Mouse (Mus musculus) forebrain, postnatal 0 days (tissue): Measurements from ENCODE around the gene Crk. TPM values are rescaled to one million over a fixed set of nuclear protein-coding genes. Genes with fewer than 3 reads are reported as not detected.
"Not testable (repeated sequence)": the region's sequence is repeated elsewhere in the genome, so short reads cannot be mapped to it uniquely, and the experiment has no call there.

Experiments used
- ATAC-seq: fragments of 200-750 bp; cut with Nextera tagmentation; 2 replicates; pipeline ENCODE4 v1.8.0; 2017; ENCODE audit warnings: mild to moderate bottlenecking, moderate library complexity
- DNase-seq: peaks from one replicate; pipeline ENCODE4 v3.0.0-alpha.2; 2015
- H3K27ac ChIP-seq: fragments of 300-500 bp; sonication (generic); 2 replicates; pipeline ENCODE4 v1.5.1; 2014; ENCODE audit warnings: low read depth, mild to moderate bottlenecking, antibody characterized with exemption, low read length, moderate library complexity, mixed read lengths
- H3K27me3 ChIP-seq: fragments of 300-500 bp; sonication (generic); 2 replicates; pipeline ENCODE4 v1.6.1; 2014; ENCODE audit warnings: mild to moderate bottlenecking, low read length, mixed read lengths; ENCODE audit not compliant: insufficient read depth
- H3K36me3 ChIP-seq: fragments of 300-500 bp; sonication (generic); 2 replicates; pipeline ENCODE4 v1.6.1; 2014; ENCODE audit warnings: mild to moderate bottlenecking, moderate library complexity; ENCODE audit not compliant: insufficient read depth
- H3K4me1 ChIP-seq: fragments of 300-500 bp; sonication (generic); 2 replicates; pipeline ENCODE4 v1.6.1; 2014; ENCODE audit warnings: antibody characterized with exemption; ENCODE audit not compliant: insufficient read depth
- H3K4me2 ChIP-seq: fragments of 300-500 bp; sonication (generic); 2 replicates; pipeline ENCODE4 v1.6.1; 2014; ENCODE audit warnings: low read depth, mild to moderate bottlenecking, moderate library complexity
- H3K4me3 ChIP-seq: fragments of 300-500 bp; sonication (generic); 2 replicates; pipeline ENCODE4 v1.5.1; 2014; ENCODE audit warnings: low read depth, low read length, mixed read lengths
- H3K9ac ChIP-seq: fragments of 300-500 bp; sonication (generic); 2 replicates; pipeline ENCODE4 v1.6.1; 2014; ENCODE audit warnings: mild to moderate bottlenecking
- H3K9me3 ChIP-seq: fragments of 300-500 bp; sonication (generic); 2 replicates; pipeline ENCODE4 v1.6.1; 2016; ENCODE audit warnings: low read length
- CTCF ChIP-seq: sonication (generic); IDR thresholded peaks from 2 replicates; pipeline ENCODE4 v1.5.1; 2016; ENCODE audit warnings: antibody characterized with exemption, control low read depth, low read depth
- WGBS: fragments of 180-500 bp; shearing (Covaris S2); extraction: QIAGEN DNeasy Blood & Tissue Kit; methylation state at CpG from one replicate; pipeline ENCODE4 v1.1.7; 2014; 5-methylcytosine and 5-hydroxymethylcytosine counted together
- polyA plus RNA-seq: library from polyadenylated mRNA; unstranded; fragments of >200 nt; fragmentation: Nextera tagmentation; extraction: Ambion mirVana; gene quantifications from 2 replicates; pipeline ENCODE4 v1.2.1, GENCODE M21; 2015
- total RNA-seq: library from RNA; depleted of rRNA; stranded (reverse); fragments of >200 nt; gene quantifications from 2 replicates; pipeline ENCODE4 v1.2.3, GENCODE M21; 2014

Crk gene
- total and polyA plus RNA-seq, 2 experiments from 2014 or later, result 89.8 to 93.4 TPM

GRCm38 (mm10) chr11:75713949-75714348, 34.9 kb downstream of the Crk start:
- no peaks in the 10 kb centered on the region for H3K9me3 ChIP-seq
- 95% methylated on average over 1 of the region's 1 CpGs for WGBS
- peak; percentile 65 for TF ChIP-seq CTCF
- no peak for ATAC-seq
- DNase-seq, result peak; percentile 42
- H3K4me2 ChIP-seq, result no peak overlapping the region
- no peak overlapping the region for H3K4me3 ChIP-seq
- H3K27ac ChIP-seq, result no peak overlapping the region
- no peaks in the 10 kb centered on the region for H3K36me3 ChIP-seq
- no peak overlapping the region for H3K9ac ChIP-seq
- H3K27me3 ChIP-seq, result no peaks in the 10 kb centered on the region
- no peaks in the 10 kb centered on the region for H3K4me1 ChIP-seq

- Histone ChIP-seq H3K4me1 (no peaks in the 10 kb centered on the region), H3K4me3 (no peak overlapping the region), H3K9me3 (no peaks in the 10 kb centered on the region), H3K9ac (no peak overlapping the region), H3K36me3 (no peaks in the 10 kb centered on the region), H3K27me3 (no peaks in the 10 kb centered on the region), H3K27ac (no peak overlapping the region), H3K4me2 (no peak overlapping the region)
- no peak for TF ChIP-seq CTCF
- ATAC-seq (no peak), DNase-seq (no peak)
- 20% methylated on average over 12 of the region's 12 CpGs for WGBS
These were observed 36.5 kb downstream of the Crk start for GRCm38 (mm10) chr11:75715556-75715955.

GRCm38 (mm10) chr11:75716661-75717325, 37.7 kb downstream of the Crk start:
- H3K9ac ChIP-seq, result no peak overlapping the region
- no peak overlapping the region for H3K27ac ChIP-seq
- no peak overlapping the region for H3K4me3 ChIP-seq
- TF ChIP-seq CTCF, result peak; percentile 43
- no peaks in the 10 kb centered on the region for H3K27me3 ChIP-seq
- no peaks in the 10 kb centered on the region for H3K9me3 ChIP-seq
- 72% methylated on average over 7 of the region's 8 CpGs for WGBS
- ATAC-seq (peak; percentile 64), DNase-seq (peak; percentile 43)
- H3K4me1 ChIP-seq, result no peaks in the 10 kb centered on the region
- H3K4me2 ChIP-seq, result no peak overlapping the region
- no peaks in the 10 kb centered on the region for H3K36me3 ChIP-seq

GRCm38 (mm10) chr11:75722339-75722738, 43.3 kb downstream of the Crk start:
- no peak for TF ChIP-seq CTCF
- Histone ChIP-seq H3K36me3 (no peaks in the 10 kb centered on the region), H3K4me2 (no peak overlapping the region), H3K27ac (no peak overlapping the region), H3K27me3 (no peaks in the 10 kb centered on the region), H3K4me3 (no peak overlapping the region), H3K9ac (no peak overlapping the region), H3K4me1 (no peaks in the 10 kb centered on the region), H3K9me3 (no peaks in the 10 kb centered on the region)
- DNase-seq, result no peak
- no peak for ATAC-seq
- 62% methylated on average over 4 of the region's 4 CpGs for WGBS

- no peaks in the 10 kb centered on the region for H3K9me3 ChIP-seq
- 77% methylated on average over 2 of the region's 2 CpGs for WGBS
- TF ChIP-seq CTCF, result no peak
- H3K4me3 ChIP-seq, result no peak overlapping the region
- peaks cover 5% of the 10 kb centered on the region; the same call in 1 of the 2 replicates for H3K4me1 ChIP-seq
- no peaks in the 10 kb centered on the region for H3K36me3 ChIP-seq
- ATAC-seq (no peak), DNase-seq (no peak)
- H3K27ac ChIP-seq, result no peak overlapping the region
- no peak overlapping the region for H3K4me2 ChIP-seq
- no peaks in the 10 kb centered on the region for H3K27me3 ChIP-seq
- no peak overlapping the region for H3K9ac ChIP-seq
These were observed 48.1 kb downstream of the Crk start for GRCm38 (mm10) chr11:75727168-75727567.

- H3K9me3 ChIP-seq, H3K4me2 ChIP-seq, H3K4me1 ChIP-seq, H3K36me3 ChIP-seq, H3K9ac ChIP-seq, ATAC-seq, DNase-seq, H3K4me3 ChIP-seq, H3K27ac ChIP-seq, H3K27me3 ChIP-seq: not testable (repeated sequence)
- WGBS, result 94% methylated on average over 6 of the region's 6 CpGs
These were observed 48.6 kb downstream of the Crk start for GRCm38 (mm10) chr11:75727659-75728058.

GRCm38 (mm10) chr11:75732434-75733226, 53.6 kb downstream of the Crk start, which contains the start of gene Ywhae:
TSS of gene Ywhae (plus strand) at chr11:75732869.
- Histone ChIP-seq H3K9ac (peak within 1 kb of the TSS; percentile 99), H3K9me3 (no peaks in the 10 kb centered on the region), H3K27ac (peak within 1 kb of the TSS; percentile 99), H3K4me3 (peak within 1 kb of the TSS; percentile 84), H3K27me3 (no peaks in the 10 kb centered on the region), H3K36me3 (no peaks in the 10 kb centered on the region), H3K4me1 (peaks cover 32% of the 10 kb centered on the region), H3K4me2 (peak within 1 kb of the TSS; percentile 73)
- DNase-seq (peak; percentile 97), ATAC-seq (peak; percentile 96)
- 0 out of 2 replicates have a peak, but pooled peaks have one; percentile 4 for TF ChIP-seq CTCF
- under 1% methylated on average over 75 of the region's 76 CpGs for WGBS
